Mouse (Mus musculus) lung, postnatal 0 days (tissue): ENCODE measurements at regions not wholly inside any gene's neighbourhood (a gene's known extent, or its start where the extent isn't known, plus 50 kb on each side); places are given as distances from the start of the nearest gene placed in this dataset.

Source experiments
- CTCF ChIP-seq: IDR thresholded peaks from 2 replicates; pipeline ENCODE4 v1.5.1; 2016; ENCODE audit warnings: antibody characterized with exemption, mild to moderate bottlenecking
- EP300 ChIP-seq: IDR thresholded peaks from 2 replicates; pipeline ENCODE4 v1.6.1; 2016; ENCODE audit warnings: antibody characterized with exemption, mild to moderate bottlenecking, control low read depth

GRCm38 (mm10) chr12:99063885-99064284 lies 143.5 kb downstream of the Ttc8 start:
- TF ChIP-seq CTCF: no peak
- no peak for TF ChIP-seq EP300
